Mouse (Mus musculus) MN1 (cell line): ENCODE results near the gene Gm4756.
"Not testable (repeated sequence)": the region's sequence is repeated elsewhere in the genome, so short reads cannot be mapped to it uniquely, and the experiment has no call there.

Experiments
- DNase-seq: peaks from one replicate; pipeline ENCODE4 v3.0.0-alpha.2; 2016; ENCODE audit warnings: low spot score

Gm4756 gene

GRCm38 (mm10) chr12:72649611-72650330 lies at the start of gene Gm4756:
Gm4756 (minus strand) TSS chr12:72649661.
- DNase-seq, result no peak

GRCm38 (mm10) chr12:72694901-72695463 lies 45.5 kb upstream of the Gm4756 start:
- peak; percentile 51 for DNase-seq

- peak; percentile 46 for DNase-seq
Observed at GRCm38 (mm10) chr12:72694438-72694837, 45.0 kb upstream of the Gm4756 start.

- DNase-seq, result peak; percentile 84
Observed at GRCm38 (mm10) chr12:72693895-72694294, 44.4 kb upstream of the Gm4756 start.

- DNase-seq, result not testable (repeated sequence)
Observed at GRCm38 (mm10) chr12:72688281-72688680, 38.8 kb upstream of the Gm4756 start.

- not testable (repeated sequence) for DNase-seq
Observed at GRCm38 (mm10) chr12:72687741-72688140, 38.3 kb upstream of the Gm4756 start.

GRCm38 (mm10) chr12:72686566-72686965 lies 37.1 kb upstream of the Gm4756 start:
- DNase-seq, result not testable (repeated sequence)

- DNase-seq, result no peak
Observed at GRCm38 (mm10) chr12:72683612-72684011, 34.2 kb upstream of the Gm4756 start.

GRCm38 (mm10) chr12:72682511-72683282 lies 33.2 kb upstream of the Gm4756 start:
- DNase-seq, result no peak

GRCm38 (mm10) chr12:72681919-72682318 lies 32.5 kb upstream of the Gm4756 start:
- DNase-seq, result no peak

GRCm38 (mm10) chr12:72679635-72680034 lies 30.2 kb upstream of the Gm4756 start:
- DNase-seq, result no peak

- DNase-seq, result peak; percentile 16
Observed at GRCm38 (mm10) chr12:72674820-72675219, 25.4 kb upstream of the Gm4756 start.

GRCm38 (mm10) chr12:72674079-72674797 lies 24.8 kb upstream of the Gm4756 start:
- no peak for DNase-seq

- no peak for DNase-seq
Observed at GRCm38 (mm10) chr12:72671516-72672135, 22.2 kb upstream of the Gm4756 start.

GRCm38 (mm10) chr12:72670921-72671320 lies 21.5 kb upstream of the Gm4756 start:
- no peak for DNase-seq

- DNase-seq, result no peak
Observed at GRCm38 (mm10) chr12:72667868-72668469, 18.5 kb upstream of the Gm4756 start.

- DNase-seq, result no peak
Observed at GRCm38 (mm10) chr12:72666015-72666414, 16.6 kb upstream of the Gm4756 start.

GRCm38 (mm10) chr12:72664735-72665337 lies 15.4 kb upstream of the Gm4756 start, which contains the start of gene Dhrs7:
Dhrs7 (minus strand) TSS chr12:72664909.
- peak; percentile 90 for DNase-seq

GRCm38 (mm10) chr12:72664020-72664734 lies 14.7 kb upstream of the Gm4756 start:
- DNase-seq, result peak; percentile 67

- no peak for DNase-seq
Observed at GRCm38 (mm10) chr12:72655775-72656174, 6.3 kb upstream of the Gm4756 start.
